Mouse (Mus musculus): Measurements from ENCODE around the gene Cacna2d2. TPM values are rescaled to one million over a fixed set of nuclear protein-coding genes. Genes with fewer than 3 reads are reported as not detected.
"Not testable (repeated sequence)": the region's sequence is repeated elsewhere in the genome, so short reads cannot be mapped to it uniquely, and the experiment has no call there.

Cacna2d2 gene
- total RNA-seq, 2 experiments from 2014 or later = 0.37 to 1.5 TPM

DNA sequence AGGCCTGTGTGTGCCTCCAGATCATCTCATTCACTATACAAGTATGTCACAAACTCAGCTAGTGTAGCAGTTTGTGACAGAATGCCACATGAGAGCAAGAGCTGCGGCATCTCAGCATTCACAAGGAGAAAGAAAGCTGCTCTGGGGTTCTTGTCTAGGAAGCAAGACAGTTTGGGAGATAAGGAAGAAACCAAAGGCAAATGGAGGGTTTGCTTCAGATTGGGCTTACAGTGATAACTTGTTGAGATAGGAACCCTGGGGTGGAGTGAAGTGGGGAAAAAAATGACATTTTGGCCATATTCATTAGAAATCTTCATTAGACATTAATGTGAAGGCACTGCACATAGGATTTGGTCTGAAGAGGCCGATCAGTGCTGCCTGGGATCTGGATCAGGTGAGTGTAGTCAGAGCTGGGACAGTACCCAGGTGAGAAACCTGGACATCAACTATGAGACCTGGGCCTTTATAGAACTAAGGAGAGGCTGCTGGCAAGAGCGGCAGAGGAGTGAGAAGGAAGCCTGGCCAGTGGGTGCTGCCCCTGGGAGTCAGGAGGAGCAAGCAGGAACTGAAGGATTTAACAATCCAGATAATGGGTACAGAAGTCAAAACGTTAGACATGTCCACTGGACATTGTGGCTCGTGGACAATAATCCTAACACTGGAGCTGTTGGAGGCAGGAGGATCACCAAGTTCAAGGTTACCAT, 153.4 kb downstream of the Cacna2d2 start:
- ATAC-seq (replicated peaks; ENCODE audit: poor library complexity) = no peak

DNA sequence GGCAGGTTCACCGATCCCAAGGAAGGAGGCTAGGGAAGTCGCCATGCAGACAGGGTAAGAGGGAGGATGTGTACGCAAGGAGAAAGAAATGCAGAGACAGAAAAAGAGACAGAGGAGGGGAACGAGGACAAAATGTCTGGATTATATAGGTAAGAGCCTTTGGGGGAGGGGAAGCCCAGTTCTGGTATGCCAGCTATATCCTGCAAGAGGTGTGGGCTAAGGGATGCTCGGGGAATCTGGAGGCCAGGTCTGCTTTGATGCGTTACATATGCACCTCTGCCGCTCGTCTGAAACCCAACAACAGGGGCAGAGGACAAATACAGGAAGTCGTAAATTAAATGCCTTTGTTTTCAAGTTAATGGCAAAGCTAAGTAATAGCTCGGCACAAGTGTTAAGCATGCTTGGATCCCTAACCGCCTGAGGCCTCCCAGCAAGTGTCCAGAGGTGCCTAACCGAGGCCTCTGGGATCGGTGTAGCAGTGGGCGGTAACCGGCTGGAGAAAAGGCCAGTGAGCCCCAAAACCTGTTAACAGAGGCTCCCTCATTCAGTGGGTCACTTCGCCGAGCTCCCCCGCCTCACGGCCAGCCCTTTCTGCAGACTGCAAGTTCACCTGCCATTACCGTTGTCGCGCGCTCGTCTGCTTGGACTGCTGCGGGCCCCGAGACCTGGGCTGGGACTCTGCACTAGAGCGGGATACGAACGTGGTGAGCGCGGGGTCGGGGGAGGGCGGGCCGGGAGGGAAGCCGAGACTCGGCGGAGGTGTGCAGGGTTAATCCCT, 154.3 kb downstream of the Cacna2d2 start:
- ATAC-seq (replicated peaks; ENCODE audit: poor library complexity) = peak; percentile 2

DNA sequence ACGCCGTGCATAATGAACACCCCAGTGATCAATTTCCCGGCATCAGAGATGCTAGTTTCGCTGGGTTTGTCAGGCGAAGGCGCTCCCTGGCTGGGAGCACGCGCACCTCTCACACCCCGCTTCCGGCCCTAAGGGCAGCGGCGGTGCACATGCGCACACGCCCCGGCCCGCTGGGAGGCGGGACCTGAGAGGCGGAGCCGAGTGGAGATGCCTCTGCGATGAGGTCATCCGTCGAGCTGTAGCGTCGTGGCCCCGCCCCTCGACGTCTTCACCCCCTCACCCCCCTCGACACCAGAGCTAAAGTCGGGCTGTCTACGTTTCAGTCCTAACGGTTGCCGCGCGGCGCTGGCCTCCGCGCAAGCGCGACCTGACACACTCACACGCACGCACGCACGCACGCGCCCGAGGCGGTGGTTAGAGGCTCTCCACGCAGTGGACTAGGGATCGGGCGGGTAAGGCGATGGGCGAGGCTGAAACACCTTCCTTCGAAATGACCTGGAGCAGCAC, 155.0 kb downstream of the Cacna2d2 start:
- ATAC-seq (replicated peaks; ENCODE audit: poor library complexity) = peak; percentile 85

DNA sequence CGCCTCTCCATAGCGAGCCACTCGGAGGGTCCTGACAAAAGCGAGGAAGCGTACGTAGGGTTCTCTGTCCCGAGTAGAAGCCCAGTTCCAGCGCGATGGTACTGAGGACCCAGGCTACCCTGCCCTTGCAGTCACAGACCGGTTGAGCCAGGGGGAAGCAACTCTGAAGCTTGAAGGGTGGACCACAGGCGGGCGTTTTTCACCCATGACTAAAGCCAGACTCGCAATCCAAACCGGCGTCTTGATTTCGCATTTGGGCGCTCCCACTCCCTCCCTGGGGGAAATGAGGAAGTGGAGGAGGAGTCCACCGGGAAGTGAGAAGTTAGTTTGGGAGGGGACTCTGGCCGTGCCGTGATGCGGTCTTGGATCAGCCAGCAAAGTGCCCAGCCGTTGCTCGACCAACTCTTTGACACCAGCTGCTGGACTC, 155.6 kb downstream of the Cacna2d2 start:
- ATAC-seq (replicated peaks; ENCODE audit: poor library complexity) = peak; percentile 20

DNA sequence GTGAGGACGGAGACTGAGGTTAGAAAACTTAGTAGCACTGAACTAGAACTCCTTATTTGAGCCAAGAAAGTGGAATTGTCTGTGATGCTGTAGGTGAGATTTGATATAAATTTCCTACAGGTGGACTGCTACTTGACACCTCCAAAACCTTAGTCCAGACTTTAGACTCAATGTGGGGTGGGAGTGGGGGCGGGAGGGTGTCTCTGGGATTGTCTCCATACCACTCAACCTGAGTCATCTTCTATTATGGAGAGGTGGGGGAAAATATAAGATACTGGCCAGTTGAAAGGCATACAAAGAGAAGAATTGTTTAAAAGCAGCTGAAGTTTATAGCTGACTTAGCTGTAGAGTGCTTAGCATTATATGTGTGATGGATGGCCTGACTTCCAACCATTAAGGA, 156.3 kb downstream of the Cacna2d2 start:
- no peak for ATAC-seq (replicated peaks; ENCODE audit: poor library complexity)

DNA sequence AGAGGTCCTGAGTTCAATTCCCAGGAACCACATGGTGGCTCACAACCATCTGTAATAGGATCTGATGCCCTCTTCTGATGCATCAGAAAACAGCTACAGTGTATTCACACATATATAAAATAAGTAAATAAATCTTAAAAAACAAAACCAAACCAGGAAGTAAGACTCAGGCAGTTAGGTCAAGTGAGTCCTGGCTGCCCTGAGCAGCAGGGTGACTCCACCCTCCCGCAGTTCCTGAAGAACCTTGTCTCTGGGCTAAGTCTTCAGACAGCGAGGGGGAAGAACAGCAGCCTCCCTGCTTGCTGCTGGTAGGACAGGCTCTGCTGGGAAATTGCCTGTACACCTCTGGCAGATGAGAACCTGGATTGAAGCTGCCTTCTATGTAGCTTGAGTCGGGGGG, 156.9 kb downstream of the Cacna2d2 start:
- no peak for ATAC-seq (replicated peaks; ENCODE audit: poor library complexity)

DNA sequence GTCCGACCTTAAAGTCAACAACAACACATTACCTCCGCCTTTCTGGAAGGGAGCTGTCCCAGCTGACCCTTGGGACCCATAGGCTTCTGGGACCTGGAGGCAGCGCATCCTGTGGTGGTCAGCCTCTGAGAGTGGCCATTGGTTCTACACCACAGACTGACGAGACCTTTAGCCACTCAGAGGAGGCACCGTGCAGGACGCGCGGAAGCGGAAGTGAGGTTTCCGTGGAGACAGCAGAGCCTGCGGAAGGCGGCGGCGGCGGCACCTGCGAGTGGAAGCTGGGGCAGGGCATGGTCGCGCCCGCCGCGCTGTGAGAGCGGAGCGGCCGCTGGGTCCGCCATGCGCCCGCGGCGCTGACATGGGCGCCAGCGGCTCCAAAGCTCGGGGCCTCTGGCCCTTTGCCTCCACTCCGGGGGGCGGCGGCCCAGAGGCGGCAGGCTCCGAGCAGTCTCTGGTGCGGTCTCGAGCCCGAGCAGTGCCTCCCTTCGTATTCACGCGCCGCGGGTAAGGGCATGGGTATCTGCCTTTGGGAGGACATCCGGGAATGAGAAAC, 163.7 kb downstream of the Cacna2d2 start, which contains the start of gene Tusc2:
Gene Tusc2 (plus strand): TSS at position 227 of the 553 bp plus-strand sequence.
- ATAC-seq (replicated peaks; ENCODE audit: poor library complexity) = peak; percentile 91

DNA sequence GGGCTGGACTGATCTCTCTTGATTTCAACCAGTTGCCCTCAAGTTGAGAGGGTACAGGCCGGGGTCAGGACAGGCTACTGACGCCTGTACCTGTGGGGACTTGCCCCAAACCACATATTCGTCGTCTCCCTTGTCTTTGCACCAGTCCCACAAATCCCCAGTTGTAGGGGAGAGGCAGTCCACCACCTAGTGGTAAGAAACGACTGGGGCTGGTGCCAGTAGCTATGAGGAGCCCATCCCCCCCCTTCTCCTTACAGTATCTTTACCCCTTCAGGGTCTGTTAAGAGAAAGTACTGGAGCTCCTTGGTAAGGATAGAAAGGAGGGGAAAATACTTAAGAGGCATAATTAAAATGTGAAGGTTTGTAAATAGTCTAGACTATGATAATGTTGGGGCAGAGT, 166.1 kb downstream of the Cacna2d2 start:
- ATAC-seq (replicated peaks; ENCODE audit: poor library complexity) = 0 out of 2 replicates have a peak, but pooled peaks have one; percentile 9

DNA sequence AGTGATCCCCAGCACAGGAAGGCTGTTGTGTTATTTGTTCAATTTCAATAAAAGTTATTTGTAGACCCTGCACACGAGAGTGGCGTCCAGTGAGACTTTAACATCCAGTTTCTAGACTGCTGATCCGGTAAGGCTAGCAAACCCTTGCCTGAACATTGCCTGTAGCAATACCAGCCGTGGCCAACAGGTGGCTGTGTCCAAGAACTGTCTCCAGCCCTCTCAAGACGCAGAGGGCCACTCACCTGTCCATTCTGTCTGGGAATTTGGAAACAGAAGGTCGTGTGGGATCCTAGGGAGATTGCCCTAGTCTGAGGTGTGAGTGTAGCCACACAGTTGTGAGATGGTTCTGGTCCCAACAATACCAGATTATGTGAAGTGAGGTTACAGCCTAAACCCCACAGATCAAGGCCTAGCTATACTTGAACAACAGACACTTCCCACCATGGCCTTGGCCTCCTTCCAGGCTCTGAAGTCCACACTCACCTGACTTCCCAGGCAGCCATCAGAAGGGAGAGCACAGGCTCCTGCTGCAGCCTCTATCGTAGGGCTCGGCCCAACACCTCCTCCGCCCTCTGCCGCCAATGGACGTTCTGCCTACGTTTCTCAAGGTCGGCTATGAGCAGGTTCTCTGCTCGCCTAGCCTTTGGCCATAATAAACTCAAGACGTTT, 166.8 kb downstream of the Cacna2d2 start:
- ATAC-seq (replicated peaks; ENCODE audit: poor library complexity) = peak; percentile 43

DNA sequence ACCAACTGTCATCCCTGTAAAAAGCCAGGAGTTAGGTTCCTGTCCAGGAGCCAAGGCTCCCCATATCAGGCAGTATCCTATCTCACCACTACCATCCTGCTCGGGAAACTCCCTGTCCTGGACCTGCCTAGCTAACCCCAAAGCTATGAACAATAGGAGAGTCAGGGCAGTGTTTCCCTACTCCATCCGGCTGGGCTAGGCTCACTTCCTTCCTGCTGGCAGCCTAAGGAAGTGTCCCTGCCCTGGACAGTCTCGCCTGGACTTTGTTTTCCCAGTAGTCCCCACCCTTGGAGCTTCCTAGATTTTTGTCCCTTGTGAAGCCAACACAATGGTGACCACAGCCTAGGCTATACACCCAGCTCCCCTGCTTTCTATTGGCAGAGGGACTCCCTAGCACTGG, 167.4 kb downstream of the Cacna2d2 start:
- ATAC-seq (replicated peaks; ENCODE audit: poor library complexity) = no peak

DNA sequence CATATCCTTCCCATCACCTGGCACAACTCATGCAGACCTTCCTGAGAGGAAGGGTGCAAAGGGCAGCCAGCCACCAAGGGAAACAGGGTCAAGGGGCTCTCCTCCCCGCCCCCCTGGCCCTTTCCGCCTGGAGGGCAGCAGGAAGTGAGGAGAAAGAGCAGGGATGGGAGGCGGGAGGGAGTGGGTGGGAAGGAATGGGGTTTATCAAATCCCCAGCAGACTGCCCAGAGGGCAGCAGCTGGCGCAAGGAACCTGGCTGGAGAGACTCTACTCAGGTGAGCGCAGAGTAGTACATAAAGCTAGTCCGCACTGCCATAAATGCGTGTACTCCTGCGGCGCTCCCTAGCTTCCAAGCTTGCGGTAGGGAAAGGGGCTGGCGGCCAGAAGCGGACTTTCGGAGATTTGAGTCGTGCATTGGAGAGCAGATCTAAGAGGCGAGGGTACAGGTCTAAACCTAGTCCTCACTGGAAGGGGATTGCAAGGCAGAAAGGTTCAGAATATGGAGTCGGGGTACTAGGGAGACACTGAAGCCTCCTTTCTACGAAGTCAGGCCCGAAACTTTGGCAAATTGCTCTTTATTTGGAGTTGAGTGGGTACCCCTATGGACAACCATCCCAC, 168.4 kb downstream of the Cacna2d2 start, which contains the start of gene Hyal2:
Gene Hyal2 (plus strand): TSS at position 244 of the 618 bp plus-strand sequence.
- no peak for ATAC-seq (replicated peaks; ENCODE audit: poor library complexity)

DNA sequence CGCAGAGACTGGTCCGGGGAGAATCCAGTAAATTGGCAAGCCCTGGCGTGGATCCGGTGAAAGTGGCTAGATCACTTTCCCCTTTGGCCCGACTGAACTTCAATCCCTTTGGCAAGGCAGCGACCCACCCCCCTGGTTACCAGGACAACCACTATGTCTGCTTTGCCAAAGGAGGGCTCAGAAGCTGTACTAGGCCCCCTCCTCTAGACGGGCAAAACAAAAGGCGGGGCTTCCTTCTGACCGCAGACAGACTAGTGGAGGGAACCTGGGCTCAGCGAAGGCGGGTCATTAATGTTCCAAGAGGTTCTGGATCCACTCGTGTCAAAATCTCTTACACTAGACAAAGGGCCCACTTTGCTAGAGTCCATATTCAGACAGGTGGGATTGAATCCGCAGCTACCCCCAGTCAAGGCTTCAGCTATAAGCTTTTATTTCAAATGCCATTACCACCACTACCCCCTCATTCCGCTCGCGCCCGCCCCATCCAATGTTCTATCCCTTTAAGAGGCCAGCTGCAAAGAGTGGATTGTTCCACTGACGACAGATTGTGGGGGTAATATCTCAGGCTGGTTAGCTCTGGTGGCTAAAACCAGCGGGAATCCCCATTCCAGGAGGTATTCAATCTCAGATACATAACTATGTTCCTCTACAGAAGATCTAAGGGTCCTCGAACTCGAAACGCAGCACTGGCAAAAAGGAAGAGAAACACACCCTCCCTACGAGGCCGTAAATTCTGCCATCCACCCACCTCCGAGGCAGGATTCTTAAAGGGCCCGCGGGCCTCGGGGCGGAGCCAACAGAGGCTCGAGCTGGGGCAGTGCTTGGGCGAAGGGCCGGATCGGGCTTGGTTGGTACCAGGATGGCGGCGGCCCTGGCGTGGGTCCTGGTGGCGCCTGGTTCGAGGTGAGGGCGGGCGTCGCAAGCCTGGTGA, 169.2 kb downstream of the Cacna2d2 start:
- peak; percentile 63 for ATAC-seq (replicated peaks; ENCODE audit: poor library complexity)

DNA sequence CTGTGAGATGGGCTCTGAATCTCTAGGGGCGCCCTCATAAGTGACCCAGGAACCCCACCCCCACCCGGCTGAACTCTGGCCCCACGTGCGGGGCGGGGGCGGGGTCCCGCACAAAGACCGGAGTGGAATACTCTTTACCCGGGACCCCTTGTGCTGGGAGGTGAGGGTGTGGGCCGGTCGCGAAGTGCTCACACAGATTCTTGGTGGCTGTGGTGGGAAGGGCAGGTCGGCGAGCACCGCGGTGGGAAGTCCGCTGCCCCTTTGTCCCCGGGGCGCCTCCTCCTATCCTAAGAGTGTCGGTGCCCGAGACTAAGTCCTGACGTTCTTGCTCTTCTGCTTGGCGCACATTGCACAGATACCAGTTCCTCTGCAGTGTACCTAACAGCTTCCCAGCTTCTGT, 169.9 kb downstream of the Cacna2d2 start:
- peak; percentile 6 for ATAC-seq (replicated peaks; ENCODE audit: poor library complexity)

DNA sequence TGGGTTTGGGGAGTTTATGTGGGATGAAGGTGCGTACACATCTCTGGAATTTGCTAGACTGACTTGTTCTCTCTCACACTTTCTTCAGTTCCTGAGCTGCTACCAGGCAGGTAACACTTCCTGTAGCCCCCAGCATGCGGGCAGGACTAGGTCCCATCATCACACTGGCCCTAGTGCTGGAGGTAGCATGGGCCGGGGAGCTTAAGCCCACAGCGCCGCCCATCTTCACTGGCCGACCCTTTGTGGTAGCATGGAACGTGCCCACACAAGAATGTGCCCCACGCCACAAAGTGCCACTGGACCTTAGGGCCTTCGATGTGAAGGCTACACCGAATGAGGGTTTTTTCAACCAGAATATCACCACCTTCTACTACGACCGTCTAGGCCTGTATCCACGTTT, 170.6 kb downstream of the Cacna2d2 start:
- no peak for ATAC-seq (replicated peaks; ENCODE audit: poor library complexity)

DNA sequence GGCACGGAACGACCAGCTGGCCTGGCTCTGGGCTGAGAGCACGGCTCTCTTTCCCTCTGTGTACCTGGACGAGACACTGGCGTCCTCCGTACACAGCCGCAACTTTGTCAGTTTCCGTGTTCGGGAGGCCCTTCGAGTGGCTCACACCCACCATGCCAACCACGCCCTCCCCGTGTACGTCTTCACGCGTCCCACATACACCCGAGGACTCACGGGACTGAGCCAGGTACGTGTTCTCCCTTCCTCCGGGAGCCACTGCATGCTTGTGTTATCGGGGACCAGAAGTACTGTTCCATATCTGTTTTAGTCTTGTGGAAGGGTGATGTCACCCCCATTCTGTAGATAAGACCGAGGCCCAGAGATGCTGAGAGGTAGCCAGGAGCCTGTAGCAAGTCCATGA, 171.4 kb downstream of the Cacna2d2 start:
- peak; percentile 32 for ATAC-seq (replicated peaks; ENCODE audit: poor library complexity)

DNA sequence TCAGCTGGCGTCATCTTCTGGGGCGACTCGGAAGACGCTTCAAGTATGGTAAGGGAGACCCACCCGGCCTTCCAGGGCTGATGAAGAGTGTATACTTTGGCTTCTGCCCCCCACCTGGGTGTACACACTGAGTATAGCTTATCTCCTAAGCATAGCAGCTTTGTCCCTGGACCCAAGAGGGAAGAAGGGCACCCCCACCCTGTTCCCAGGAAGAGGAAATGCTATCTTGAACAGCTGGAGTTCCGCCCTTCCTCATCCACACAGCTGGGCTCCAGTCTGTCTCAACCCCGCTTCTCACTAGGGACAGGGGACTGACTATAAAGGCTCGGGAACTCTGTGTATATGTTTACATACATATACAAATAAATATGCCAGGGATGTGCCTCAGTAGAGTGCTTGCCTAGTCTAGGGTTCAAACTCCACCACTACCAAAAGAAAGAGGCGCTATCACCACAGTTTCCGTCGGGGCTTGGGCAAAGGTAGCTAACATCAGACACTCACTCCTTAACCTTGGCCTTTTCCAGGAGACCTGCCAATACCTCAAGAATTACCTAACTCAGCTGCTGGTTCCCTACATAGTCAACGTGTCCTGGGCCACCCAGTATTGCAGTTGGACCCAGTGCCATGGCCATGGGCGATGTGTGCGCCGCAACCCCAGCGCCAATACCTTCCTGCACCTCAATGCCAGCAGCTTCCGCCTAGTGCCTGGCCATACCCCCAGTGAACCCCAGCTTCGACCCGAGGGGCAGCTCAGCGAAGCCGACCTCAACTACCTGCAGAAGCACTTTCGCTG, 172.3 kb downstream of the Cacna2d2 start:
- no peak for ATAC-seq (replicated peaks; ENCODE audit: poor library complexity)

DNA sequence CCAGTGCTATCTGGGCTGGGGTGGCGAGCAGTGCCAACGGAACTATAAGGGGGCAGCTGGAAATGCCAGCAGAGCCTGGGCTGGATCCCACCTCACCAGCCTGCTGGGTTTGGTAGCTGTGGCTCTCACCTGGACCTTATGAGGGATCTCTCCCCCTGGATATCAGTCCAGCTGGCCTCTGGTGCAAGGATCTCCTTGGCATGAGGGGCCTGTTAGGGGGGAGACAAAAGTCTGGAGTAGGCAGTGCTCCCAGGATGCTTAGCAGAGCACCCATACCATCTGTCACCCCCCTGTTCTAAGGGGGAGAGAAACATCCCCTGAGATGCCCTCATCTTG, 172.9 kb downstream of the Cacna2d2 start:
- ATAC-seq (replicated peaks; ENCODE audit: poor library complexity) = no peak

DNA sequence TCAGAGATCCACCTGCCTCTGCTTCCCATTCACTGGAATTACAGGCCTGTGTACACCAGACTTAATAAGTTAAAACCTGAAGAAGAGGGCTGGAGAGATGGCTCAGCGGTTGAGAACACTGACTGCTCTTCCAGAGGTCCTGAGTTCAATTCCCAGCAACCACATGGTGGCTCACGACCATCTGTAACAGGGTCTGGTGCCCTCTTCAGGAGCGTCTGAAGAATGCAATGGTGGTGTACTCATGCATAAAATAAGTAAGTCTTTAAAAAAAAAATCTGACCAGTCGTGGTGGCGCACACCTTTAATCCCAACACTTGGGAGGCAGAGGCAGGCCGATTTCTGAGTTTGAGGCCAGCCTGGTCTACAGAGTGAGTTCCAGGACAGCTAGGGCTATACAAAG, 174.4 kb downstream of the Cacna2d2 start:
- not testable (repeated sequence) for ATAC-seq (replicated peaks; ENCODE audit: poor library complexity)

Data from megakaryocyte progenitor cell, adult 5-6 weeks (primary cell).